ENCODE assay signal across 13 mouse cellular contexts in genomic region chr15:83996864-83997263, GRCm38 (mm10).
DNase-seq lines count a peak whose midpoint lies in the region; ATAC-seq lines count a peak whose summit lies in the region.
"Had no signal": no experiment of that assay in that cellular context is flagged by ENCODE, and none has a peak within 500 bp of the region (broad histone marks: within the 10 kb centered on the region; RNA-seq: fewer than 3 reads in every experiment).

No protein-coding gene starts in this region.

- 41% methylated on average over 7 of the region's 7 CpGs for WGBS in embryonic facial prominence, embryonic 14.5 days
- WGBS in embryonic facial prominence, embryonic 10.5 days, result 66% methylated on average over 7 of the region's 7 CpGs
- 42% methylated on average over 7 of the region's 7 CpGs for WGBS in lung, embryonic 16.5 days
- WGBS in hindbrain, embryonic 14.5 days, result 45% methylated on average over 7 of the region's 7 CpGs
- 8% methylated on average over 7 of the region's 7 CpGs for WGBS in neural tube, embryonic 15.5 days

- peaks cover 3% of the 10 kb centered on the region for H3K27me3 ChIP-seq in embryonic facial prominence, embryonic 14.5 days (replicated peaks; ENCODE audit: control insufficient read depth, insufficient read depth, low read length)
- peaks cover 41% of the 10 kb centered on the region for H3K27me3 ChIP-seq in embryonic facial prominence, embryonic 10.5 days (replicated peaks; ENCODE audit: low read depth, poor library complexity, severe bottlenecking)
- H3K27me3 ChIP-seq in lung, embryonic 16.5 days (ENCODE audit: control insufficient read depth, insufficient read depth, low read depth, low read length), result no peaks in the 10 kb centered on the region; the same call in 1 of the 2 replicates
- no peaks in the 10 kb centered on the region; the same call in 1 of the 2 replicates for H3K27me3 ChIP-seq in hindbrain, embryonic 14.5 days (ENCODE audit: control insufficient read depth, insufficient read depth, low read length)
- H3K27me3 ChIP-seq in neural tube, embryonic 15.5 days (replicated peaks), result no peaks in the 10 kb centered on the region

- no peak overlapping the region for H3K4me2 ChIP-seq in embryonic facial prominence, embryonic 14.5 days (ENCODE audit: low read depth, low read length)
- H3K4me2 ChIP-seq in lung, embryonic 16.5 days (ENCODE audit: low read depth, low read length), result no peak overlapping the region
- H3K4me2 ChIP-seq in hindbrain, embryonic 14.5 days (replicated peaks), result no peak overlapping the region
- H3K4me2 ChIP-seq in neural tube, embryonic 15.5 days, result no peak overlapping the region
- H3K4me2 ChIP-seq: liver, embryonic 12.5 days had no signal

- DNase-seq in embryonic facial prominence, embryonic 14.5 days (ENCODE audit: low spot score), result peak; percentile 29
- no peak for DNase-seq in embryonic facial prominence, embryonic 10.5 days (ENCODE audit: low spot score)
- DNase-seq in lung, adult 18-20 months, result no peak
- DNase-seq in hindbrain, embryonic 14.5 days (ENCODE audit: low spot score), result no peak
- no peak for DNase-seq in T-cell, adult 2 months (ENCODE audit: low spot score)
- DNase-seq: adrenal gland, adult 2 months; kidney, postnatal 14 days; thymus, postnatal 4 days had no signal

- no peaks in the 10 kb centered on the region for H3K36me3 ChIP-seq in embryonic facial prominence, embryonic 14.5 days (ENCODE audit: control insufficient read depth, insufficient read depth, low read length)
- H3K36me3 ChIP-seq in embryonic facial prominence, embryonic 10.5 days (replicated peaks), result no peaks in the 10 kb centered on the region
- no peaks in the 10 kb centered on the region for H3K36me3 ChIP-seq in lung, embryonic 16.5 days (ENCODE audit: control insufficient read depth, insufficient read depth, low read length)
- H3K36me3 ChIP-seq in hindbrain, embryonic 14.5 days (replicated peaks; ENCODE audit: control insufficient read depth, insufficient read depth), result no peaks in the 10 kb centered on the region
- H3K36me3 ChIP-seq in neural tube, embryonic 15.5 days, result no peaks in the 10 kb centered on the region
- H3K36me3 ChIP-seq: liver, embryonic 12.5 days had no signal

- no peak overlapping the region for H3K9ac ChIP-seq in embryonic facial prominence, embryonic 14.5 days (ENCODE audit: low read depth, low read length)
- no peak overlapping the region; the same call in 1 of the 2 replicates for H3K9ac ChIP-seq in lung, embryonic 16.5 days (ENCODE audit: low read length)
- peak overlapping the region; percentile 6; the same call in 1 of the 2 replicates for H3K9ac ChIP-seq in hindbrain, embryonic 14.5 days
- no peak overlapping the region for H3K9ac ChIP-seq in neural tube, embryonic 15.5 days (replicated peaks)
- H3K9ac ChIP-seq: liver, embryonic 12.5 days had no signal

- H3K4me3 ChIP-seq in embryonic facial prominence, embryonic 14.5 days (ENCODE audit: low read depth, low read length), result no peak overlapping the region
- no peak overlapping the region for H3K4me3 ChIP-seq in embryonic facial prominence, embryonic 10.5 days
- no peak overlapping the region for H3K4me3 ChIP-seq in lung, embryonic 16.5 days (ENCODE audit: low read length)
- no peak overlapping the region for H3K4me3 ChIP-seq in hindbrain, embryonic 14.5 days (replicated peaks; ENCODE audit: low read length)
- H3K4me3 ChIP-seq in neural tube, embryonic 15.5 days (replicated peaks), result no peak overlapping the region
- H3K4me3 ChIP-seq: liver, embryonic 12.5 days; myocyte had no signal

- no peaks in the 10 kb centered on the region for H3K9me3 ChIP-seq in embryonic facial prominence, embryonic 14.5 days (ENCODE audit: control insufficient read depth, low read length)
- H3K9me3 ChIP-seq in embryonic facial prominence, embryonic 10.5 days, result no peaks in the 10 kb centered on the region
- H3K9me3 ChIP-seq in lung, embryonic 16.5 days (ENCODE audit: control insufficient read depth, low read length), result no peaks in the 10 kb centered on the region
- H3K9me3 ChIP-seq in hindbrain, embryonic 14.5 days (ENCODE audit: control insufficient read depth, low read length), result no peaks in the 10 kb centered on the region
- H3K9me3 ChIP-seq in neural tube, embryonic 15.5 days (replicated peaks), result no peaks in the 10 kb centered on the region
- H3K9me3 ChIP-seq: liver, embryonic 12.5 days had no signal

- no peak for ATAC-seq in embryonic facial prominence, embryonic 14.5 days (ENCODE audit: low read depth)
- ATAC-seq in lung, embryonic 16.5 days (ENCODE audit: low read depth), result peak; percentile 10; the same call in 1 of the 2 replicates
- ATAC-seq in hindbrain, embryonic 14.5 days (ENCODE audit: low FRiP score), result 0 out of 2 replicates have a peak, but pooled peaks have one; percentile 36
- ATAC-seq in neural tube, embryonic 15.5 days (ENCODE audit: low FRiP score), result peak; percentile 45
- ATAC-seq in megakaryocyte progenitor cell, adult 5-6 weeks (replicated peaks; ENCODE audit: poor library complexity), result no peak
- ATAC-seq: liver, embryonic 12.5 days had no signal

- H3K27ac ChIP-seq in embryonic facial prominence, embryonic 14.5 days (replicated peaks; ENCODE audit: low read depth, low read length), result no peak overlapping the region
- H3K27ac ChIP-seq in embryonic facial prominence, embryonic 10.5 days (replicated peaks), result no peak overlapping the region
- H3K27ac ChIP-seq in lung, embryonic 16.5 days (ENCODE audit: low read length), result peak overlapping the region; percentile 43
- peak overlapping the region; percentile 74 for H3K27ac ChIP-seq in hindbrain, embryonic 14.5 days
- peak overlapping the region; percentile 81 for H3K27ac ChIP-seq in neural tube, embryonic 15.5 days (replicated peaks)
- H3K27ac ChIP-seq: liver, embryonic 12.5 days had no signal

- peaks cover 12% of the 10 kb centered on the region for H3K4me1 ChIP-seq in embryonic facial prominence, embryonic 14.5 days (ENCODE audit: control insufficient read depth, insufficient read depth, low read length)
- peaks cover 24% of the 10 kb centered on the region for H3K4me1 ChIP-seq in embryonic facial prominence, embryonic 10.5 days
- peaks cover 11% of the 10 kb centered on the region; the same call in 1 of the 2 replicates for H3K4me1 ChIP-seq in lung, embryonic 16.5 days (replicated peaks; ENCODE audit: control insufficient read depth, insufficient read depth, low read length)
- H3K4me1 ChIP-seq in hindbrain, embryonic 14.5 days (replicated peaks; ENCODE audit: control insufficient read depth, insufficient read depth, low read length), result peaks cover 12% of the 10 kb centered on the region
- peaks cover 37% of the 10 kb centered on the region for H3K4me1 ChIP-seq in neural tube, embryonic 15.5 days
- H3K4me1 ChIP-seq: liver, embryonic 12.5 days had no signal

Comparison
In these comparisons a context has a peak if more than half of its experiments do, and no peak if none do; other contexts are left out.
1. ATAC-seq: peak in lung, embryonic 16.5 days (single experiment), hindbrain, embryonic 14.5 days (single experiment) and neural tube, embryonic 15.5 days (single experiment); none in embryonic facial prominence, embryonic 14.5 days (single experiment) and megakaryocyte progenitor cell, adult 5-6 weeks (single experiment).
2. H3K27ac ChIP-seq: peak in lung, embryonic 16.5 days (single experiment), hindbrain, embryonic 14.5 days (single experiment) and neural tube, embryonic 15.5 days (single experiment); none in embryonic facial prominence, embryonic 14.5 days (single experiment) and embryonic facial prominence, embryonic 10.5 days (single experiment).